Mouse (Mus musculus) frontal cortex, adult 2 months (tissue): ENCODE data around the gene Lpcat1. TPM values are rescaled to one million over a fixed set of nuclear protein-coding genes. Genes with fewer than 3 reads are reported as not detected.

ENCODE experiments used
- DNase-seq, 2 experiments: peaks; one replicate each; pipeline ENCODE4 v3.0.0; 2022; ENCODE audit warnings: low spot score in 1 of 2; ENCODE audit errors: extremely low spot score in 1 of 2
- polyA plus RNA-seq: library from polyadenylated mRNA; depleted of rRNA; stranded (reverse); fragments of >200 nt; gene quantifications from 2 replicates; pipeline ENCODE4 v1.2.3, GENCODE M21; 2012; rRNA removed

The Lpcat1 gene
- polyA plus RNA-seq = 33.4 and 44.2 TPM in 2 replicates

DNA sequence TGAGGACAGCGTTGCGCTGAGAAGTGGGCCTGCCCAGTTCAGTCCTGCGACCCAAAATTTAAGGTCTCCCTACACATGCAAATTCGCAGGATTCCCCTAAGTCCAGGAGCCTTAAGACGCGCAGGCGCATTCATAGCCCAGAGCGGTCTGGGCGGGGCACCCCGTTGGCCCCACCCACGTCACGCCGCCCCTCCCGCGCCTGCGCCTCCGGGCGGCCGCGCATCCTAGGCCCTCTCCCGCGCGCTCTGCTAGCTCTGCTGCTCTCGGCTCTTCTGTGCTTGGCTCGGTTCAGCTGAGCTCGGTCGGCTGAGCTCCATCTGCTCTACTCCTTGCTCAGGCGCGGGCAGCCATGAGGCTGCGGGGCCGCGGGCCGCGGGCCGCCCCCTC lies at the start of gene Lpcat1:
Gene Lpcat1, plus strand, starts transcription at position 164 of the 387 bp plus-strand sequence.
- DNase-seq = peak; percentile 75 to 91

DNA sequence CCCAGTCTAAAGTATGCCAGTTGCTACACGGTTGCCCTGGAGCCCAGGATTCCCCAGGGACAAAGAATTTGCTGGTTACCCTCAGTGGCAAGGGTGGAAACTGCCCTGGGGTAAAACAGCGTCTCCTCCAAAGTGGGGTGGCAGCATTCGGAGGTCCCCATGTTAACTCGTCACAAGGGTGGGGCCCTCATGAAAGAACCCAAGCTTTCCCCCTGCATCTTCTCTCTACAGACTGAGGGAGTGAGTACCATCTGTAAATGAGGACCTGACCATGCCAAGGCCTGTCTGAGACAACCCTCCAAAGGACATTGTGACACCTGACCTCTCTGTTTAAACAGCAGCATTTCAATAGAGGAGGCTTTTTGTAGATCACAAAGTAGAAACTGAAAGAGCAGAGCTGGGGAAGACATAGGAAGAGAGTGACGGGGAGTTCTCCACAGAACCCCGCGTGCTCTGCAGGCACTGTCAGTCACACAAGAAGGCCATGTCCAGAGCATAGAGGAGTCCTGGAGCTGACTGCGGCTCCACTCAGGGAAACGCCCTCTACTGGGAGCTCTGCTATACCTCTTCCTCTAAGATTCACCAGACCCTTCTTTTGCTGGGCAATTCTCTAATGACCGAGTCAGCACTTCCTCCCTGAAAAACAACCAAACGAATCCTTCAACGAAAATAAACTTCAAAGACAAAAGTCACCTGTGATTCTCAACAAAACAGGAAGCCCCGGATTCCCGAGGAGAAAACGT lies 49.3 kb upstream of the Lpcat1 start:
- DNase-seq = peak in 1 of 2 experiments; percentile 34

DNA sequence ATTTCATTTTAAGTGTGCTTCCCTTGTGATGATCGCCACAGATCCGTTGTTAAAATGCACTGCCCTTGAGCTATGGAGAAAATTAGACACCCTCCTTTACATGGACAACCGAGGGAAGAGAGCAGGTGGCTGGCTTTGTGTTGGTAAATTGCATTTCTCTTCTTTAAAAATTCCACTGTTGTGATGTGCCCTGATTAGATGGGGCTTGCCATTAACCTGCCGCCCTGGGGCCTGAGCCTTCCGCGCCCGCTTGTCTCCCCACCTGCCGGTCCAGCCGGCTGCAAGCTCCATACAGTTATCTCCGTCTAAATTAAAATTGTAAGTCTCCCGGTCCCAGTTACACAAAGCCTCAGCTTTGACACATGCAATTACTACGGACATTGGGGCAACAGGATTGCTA lies 48.7 kb upstream of the Lpcat1 start:
- DNase-seq = no peak

DNA sequence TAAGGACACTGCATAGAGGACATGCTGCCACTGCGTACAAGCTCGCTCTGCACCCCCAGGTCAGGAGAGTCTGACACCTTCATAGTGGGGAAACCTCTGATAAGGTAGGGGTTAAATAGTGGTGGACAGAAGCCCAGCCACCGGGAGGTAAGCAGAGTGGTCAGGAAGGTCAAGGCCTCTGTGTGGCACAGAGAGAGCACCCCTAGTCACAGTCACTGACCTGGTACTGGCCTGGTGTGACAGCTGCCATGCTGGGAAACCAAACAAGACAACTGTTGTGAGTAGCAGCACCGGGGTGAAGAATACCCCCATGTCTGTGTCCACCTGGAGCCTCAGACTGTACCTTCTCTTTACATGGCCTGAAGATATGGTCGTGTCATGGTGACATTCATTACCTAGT lies 47.8 kb upstream of the Lpcat1 start:
- no peak for DNase-seq

DNA sequence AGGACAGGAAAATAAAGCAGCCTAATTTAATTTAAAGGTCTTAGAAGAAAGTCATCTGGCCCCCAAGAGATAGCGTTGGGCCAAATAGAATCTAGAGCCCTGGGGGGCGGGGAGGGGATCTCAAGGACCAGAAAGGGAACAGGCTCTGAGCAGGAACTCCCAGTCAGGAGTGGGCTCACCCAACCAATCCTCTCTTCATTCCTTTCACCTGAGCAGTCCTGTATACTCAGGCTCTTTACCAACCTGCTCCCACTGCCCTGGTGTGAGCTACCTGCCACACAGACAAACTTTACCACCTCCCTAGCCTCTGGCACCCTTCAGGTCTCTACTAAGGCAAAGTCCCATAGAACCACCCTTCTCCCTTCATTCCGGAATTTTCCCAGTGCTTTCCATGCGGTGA lies 44.0 kb upstream of the Lpcat1 start:
- DNase-seq = no peak

DNA sequence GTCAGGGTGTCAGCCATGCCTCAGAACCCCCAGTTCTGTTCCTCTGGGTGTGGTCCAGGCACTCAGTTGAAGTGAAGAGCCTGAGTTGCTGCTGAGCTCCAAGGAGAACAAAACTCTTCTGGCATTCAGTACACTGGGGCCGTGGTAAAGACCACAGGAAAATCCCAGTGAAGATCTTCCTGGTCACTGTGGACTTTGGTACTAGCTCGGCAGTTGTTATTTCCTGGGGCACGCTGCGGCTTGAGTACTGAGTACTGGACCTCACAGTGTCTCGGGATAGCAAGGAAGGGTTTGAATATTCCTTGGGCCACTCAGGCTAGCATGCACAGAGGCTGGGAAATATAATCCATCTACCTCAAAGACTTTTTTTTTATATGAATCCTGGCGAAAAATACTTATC lies 42.0 kb upstream of the Lpcat1 start:
- no peak for DNase-seq

DNA sequence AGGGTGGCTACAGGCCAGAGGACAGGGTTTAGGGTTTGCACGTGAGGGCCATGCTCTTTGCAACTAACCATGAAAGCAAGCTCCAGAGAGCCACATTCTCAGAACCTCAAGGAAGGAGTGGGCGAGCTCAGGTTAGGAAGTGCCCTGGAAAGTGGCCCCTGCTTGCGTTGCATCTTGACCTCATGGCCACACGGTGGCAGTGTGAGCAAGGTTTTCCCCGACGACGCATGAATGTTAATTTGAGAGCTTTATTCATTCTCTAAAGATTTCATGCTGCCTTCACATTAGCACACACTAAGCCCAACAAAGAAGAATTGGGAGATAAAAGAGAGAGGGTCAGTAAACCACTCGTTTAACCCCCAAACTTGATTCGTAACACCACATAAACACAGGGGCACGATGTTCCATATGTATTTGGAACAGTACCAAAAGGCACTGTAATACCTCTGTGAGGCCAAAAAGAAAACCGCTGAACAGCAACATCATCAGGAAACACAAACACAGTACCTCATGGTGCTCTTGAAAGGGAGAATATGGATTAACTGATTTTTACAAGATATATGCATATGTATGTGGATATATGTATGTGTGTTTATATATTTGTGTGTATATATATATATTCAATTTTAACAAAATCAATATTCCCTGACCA lies 41.0 kb upstream of the Lpcat1 start:
- peak; percentile 32 to 85 for DNase-seq

DNA sequence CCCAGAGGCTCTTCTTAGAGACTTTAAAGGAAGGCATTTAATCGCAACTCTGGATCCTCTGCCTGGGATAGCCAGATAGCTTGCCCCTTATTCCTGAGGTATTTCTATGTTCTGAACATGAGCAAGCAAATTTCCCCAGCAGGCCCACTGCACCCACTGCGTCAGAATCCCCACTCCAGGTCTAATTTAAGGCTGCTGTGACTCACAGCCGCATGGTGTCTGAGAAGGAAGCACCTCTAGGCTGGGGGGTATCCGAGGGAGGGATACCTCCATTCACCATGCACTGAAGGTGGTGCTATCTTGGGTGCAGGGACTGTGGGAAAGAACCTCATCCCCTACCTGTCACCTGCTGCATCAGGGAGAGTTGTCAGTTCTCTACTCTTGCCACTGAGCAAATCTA lies 40.4 kb upstream of the Lpcat1 start:
- DNase-seq = peak; percentile 33 to 70

DNA sequence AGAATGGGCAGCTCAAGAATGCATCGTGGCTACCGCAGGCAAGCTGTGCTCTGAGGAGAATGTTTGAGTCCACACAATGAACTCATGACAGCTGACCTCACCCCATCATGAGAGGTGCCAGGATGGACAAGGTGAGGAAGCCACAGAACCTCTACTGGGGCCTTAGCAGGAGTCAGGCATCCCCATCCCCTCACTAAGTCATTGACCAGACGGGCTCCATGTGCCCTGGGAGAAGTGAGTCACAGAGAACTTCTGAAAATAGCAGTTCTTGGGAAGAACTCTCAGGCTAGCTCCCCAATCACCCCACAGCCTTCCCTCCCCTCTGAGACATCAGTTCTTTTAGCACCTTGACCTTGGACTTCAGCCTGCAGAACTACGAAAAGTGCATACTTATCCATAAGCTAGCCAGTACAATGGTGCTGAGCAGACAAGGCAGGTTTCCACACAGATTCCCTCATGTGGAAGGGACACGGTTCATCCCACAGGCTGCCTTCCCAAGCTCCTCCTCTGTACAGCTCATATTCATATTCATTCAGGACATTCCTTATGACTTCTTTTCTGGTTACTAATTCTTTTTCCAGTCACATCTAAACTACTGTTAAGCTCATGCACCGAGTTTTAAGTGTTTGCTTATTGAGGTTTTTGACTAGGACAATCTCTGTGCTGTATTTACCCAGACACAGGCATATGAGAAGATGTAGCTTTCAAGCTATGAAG lies 37.2 kb upstream of the Lpcat1 start:
- DNase-seq = no peak

DNA sequence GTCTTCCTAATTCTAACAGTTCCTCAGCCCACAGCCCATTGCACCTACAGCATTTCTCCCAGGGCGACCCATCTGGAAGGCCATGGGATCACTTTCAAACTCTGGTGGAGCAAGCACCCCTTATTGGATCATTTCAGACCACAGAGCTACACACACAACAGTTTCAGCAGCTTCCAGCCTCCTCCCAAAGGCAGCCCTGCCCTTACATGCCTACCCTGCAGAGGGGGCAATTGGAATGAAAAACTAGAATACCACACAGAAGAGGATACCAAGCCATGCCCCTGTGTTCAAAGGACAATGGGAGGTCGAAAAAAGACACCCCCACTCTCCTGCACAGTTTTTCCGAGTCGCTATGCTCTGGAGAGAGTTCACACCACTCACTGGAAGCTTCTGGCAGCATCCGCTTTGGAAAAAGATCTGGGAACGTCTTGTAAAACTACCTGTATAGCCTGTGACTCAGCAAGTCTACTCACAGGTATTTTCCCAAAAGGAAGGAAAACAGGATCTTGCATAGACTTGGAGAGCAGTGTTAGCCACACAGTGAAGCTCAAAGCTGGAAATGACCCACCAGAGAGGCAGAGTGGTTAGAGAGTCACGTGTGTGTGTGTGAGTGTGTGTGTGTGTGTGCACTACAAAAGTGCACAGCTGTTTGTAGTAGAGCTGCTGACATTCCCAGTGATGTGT lies 34.4 kb upstream of the Lpcat1 start:
- DNase-seq = no peak

DNA sequence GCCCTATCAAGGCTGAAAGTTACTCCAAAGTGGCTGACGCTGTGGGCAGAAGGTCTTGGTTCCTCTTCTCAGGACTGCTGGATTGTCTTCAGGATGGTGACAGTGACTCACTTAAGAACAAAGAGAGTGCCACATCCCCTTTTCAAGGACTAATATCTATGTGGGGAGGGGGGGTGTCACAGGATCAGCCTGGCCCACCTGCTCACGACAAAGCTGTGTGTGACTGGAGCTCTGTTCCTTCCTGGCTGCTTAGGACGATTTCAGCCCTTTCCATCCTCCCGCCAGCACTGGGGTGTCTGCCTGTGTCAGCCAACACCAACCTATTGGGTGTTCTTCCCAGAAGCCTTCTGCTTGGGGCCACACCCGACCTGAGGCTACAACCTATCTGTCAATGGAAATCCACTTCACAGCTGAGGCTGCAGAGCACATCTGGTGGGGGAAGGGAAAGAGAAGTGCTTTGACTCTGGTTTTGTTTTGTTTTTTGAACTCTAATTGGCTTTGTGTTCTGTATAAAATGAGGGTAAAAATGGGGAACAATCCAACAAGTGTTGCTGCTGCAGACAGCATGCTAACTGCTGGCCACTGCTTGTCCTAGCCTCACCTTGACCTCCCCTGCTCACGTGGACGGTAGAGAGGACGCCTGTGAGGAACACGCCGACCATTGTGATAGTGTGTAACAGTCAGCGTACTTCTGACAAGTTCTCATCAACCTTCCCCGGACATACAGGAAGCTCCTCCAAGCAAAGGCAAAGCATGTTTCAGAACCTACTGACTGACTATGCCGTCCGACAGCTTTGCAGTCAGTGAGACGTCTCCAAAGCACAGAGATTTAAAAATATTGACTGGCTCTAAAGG lies 33.1 kb upstream of the Lpcat1 start:
- no peak for DNase-seq

DNA sequence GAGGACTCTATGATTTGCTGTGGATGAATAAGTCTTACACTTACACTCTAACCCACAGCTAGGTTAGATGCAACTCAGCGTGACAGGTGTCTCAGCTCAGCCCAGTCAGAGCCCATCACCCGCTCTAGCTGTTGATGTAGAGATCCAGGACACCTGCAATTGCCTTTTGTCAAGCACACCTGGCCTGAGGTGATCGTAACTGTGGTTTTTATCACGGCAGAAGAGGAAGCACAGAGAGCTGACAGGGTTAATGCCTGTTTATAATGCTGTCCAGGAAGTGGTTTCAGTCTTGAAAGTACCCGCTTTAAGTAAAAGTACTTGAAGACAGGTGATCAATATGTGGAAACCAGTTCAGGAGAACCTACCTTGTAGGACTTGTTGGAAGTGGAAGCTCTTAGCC lies 32.3 kb upstream of the Lpcat1 start:
- DNase-seq = no peak

DNA sequence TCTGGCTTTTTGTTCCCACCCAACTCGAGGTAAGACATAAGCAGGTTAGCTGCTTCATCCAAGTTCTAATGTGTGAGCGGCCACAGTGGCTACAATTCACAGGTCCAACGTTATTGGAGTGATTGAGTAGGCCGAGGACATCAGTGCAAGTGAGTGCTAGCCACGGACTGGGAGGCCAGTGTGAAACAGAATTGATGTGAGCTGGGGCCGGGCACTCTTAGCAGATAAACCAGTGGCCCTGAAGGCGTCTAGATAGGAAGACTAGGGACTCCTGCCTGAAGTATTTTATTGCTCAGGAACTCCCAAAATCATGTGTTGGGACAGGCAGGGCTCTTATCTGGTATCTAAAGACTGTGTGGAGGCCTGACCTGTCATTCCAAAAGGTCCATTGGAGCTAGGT lies 31.3 kb upstream of the Lpcat1 start:
- DNase-seq = no peak

DNA sequence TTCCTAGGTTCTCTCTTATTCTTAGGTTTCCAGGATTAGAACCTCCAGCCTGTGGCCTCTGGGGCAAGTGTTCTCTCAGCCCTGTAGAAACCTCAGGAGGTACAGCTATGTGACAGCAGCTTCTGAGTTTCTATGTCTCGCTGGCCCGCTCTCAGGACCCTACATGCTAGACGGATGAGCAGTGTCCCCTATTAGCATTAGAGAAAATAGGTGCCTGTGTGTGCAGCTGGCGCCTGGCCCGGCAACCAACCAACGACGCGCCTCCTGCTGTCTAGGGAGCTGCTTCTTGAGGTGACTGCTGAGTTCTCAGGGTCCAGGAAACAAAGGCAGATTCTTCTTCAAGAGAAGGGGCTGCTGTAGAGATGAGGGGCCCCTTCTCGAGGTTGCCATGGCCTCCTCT lies 27.9 kb upstream of the Lpcat1 start:
- no peak for DNase-seq

DNA sequence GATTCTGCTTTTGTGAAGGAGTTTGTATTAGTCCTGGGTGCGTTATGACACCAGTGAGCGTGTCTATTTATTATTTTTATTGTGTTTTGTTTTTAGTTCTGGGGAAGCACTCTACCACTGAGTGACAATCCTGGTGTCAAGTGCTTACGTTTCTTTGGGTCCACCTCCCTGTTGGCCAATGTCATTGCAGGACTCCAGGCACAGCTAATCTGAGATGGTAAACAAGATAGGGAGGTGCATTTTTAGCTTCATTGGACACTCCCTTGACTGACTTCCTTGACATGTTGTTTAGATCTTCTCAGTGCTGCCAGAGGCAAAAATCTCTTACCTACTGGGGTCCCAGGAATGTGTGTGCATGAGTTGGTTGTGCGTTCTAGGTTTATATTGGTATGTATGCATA lies 26.0 kb upstream of the Lpcat1 start:
- DNase-seq = no peak

DNA sequence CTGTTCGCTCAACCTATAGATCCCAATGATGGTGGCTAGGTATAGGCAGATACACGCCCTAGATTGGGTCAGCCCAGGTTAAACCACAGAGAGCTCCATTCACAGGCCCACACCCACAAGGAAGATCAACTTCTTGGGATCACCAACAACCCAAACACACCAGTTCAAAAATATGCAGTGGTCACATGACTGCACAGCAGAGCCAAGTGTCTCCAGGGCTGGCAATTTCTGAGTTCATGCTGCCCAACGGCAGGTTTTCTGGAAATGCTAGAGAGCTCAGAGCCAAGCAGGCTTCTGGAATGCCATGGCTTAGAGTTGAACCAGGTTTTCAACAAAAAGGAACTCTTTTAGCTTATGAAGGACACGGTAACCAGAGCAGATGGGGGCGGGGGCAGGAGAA lies 25.3 kb upstream of the Lpcat1 start:
- DNase-seq = no peak

DNA sequence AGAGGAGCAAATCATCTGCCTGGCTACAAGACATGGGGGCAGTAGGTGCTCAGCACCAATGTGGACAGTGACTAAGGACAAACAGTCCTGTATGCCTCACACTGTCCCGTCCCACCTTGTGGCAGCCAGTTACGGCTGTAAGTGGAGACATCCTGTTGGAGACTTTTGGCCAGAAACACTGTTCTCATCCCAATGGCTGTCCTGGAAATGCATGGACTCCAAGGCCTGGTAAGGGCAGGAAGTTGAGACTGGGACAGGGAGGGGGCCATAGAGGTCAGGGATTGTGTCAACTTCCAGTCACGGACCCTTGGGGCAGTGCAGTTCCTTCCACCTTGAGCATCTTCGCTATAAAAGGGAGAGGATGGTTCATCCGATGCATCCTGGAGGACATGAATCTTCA lies 24.6 kb upstream of the Lpcat1 start:
- no peak for DNase-seq

DNA sequence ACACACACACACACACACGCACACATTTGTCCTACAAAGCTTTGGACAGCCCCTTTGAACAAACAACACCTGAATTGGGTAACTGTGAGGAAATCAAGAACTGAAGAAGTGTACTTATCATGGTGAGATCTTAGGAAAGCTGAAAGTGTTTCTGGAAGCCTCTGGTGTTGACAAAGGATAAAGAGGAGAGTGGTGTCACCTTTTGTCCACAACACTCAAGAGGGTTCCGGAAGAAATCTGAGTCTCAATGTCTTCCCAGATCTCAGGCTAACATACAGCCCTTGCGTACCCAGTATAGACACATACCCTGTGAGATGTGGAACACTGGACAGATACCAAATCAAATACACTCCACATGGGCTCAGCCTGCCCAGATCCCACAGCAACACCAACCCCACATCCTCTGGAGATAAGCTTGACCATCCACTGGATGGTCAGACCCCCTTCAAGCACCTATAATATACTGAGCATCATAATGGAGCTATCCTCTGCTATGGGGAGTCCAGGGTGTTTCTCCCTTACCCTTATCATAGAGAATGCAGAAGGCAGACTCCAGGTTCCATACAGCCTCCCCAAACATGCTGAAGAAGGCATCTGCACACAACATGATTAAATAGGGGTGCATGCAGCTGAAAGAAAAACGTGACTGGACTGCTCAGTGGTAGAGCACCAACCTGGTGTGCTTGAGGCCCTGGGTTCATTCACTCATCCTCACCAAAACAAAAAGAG lies 23.7 kb upstream of the Lpcat1 start:
- no peak for DNase-seq

DNA sequence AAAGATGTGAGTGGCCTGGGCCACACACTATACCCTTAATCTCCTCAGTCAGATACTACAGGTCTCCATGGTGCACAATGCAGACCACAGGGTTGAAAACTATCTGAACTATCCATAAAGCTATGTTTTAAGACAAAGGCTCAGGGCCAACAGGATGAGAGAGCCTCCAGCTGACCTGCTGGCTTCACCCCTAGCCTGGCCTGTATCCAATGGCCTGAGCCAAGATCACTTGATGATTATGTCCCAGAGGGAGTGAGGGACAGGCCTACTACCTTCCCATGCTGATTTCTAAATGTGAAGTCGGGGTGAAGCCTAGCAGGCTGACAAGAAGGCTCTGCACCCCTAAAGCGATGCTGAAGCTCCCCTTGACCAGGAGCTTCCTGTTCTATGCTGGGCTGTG lies 21.9 kb upstream of the Lpcat1 start:
- DNase-seq = no peak

DNA sequence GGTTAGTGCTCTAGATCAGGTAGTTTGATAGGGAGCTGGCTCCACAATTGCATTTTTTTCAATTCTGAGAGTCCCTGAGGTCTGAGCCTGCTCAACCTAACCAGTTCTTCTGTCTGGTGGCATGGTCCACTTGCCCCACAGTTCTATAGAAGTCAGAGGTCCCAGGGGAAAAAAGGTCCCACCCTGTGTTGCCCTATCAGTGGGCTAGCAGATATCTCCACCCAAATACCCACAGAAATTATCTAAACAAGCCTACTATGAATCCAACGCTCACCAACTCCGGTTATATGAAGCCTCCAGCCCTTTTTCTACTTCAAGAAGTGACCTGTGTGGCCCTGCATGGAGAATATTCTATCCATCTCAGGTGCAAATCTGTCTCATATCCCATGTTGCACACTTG lies 20.9 kb upstream of the Lpcat1 start:
- DNase-seq = no peak
